ENCODE assay signal across 30 mouse cellular contexts in genomic region chr10:59369426-59369825, GRCm38 (mm10). TPM values are rescaled to one million over a fixed set of nuclear protein-coding genes. Genes with fewer than 3 reads are reported as not detected.
"Had no signal": no experiment of that assay in that cellular context is flagged by ENCODE, and none has a peak within 500 bp of the region (broad histone marks: within the 10 kb centered on the region; RNA-seq: fewer than 3 reads in every experiment).

No protein-coding gene starts in this region.

- H3K27ac ChIP-seq: kidney, postnatal 0 days; layer of hippocampus, adult 2 months; left cerebral cortex, adult 2 months; limb, embryonic 12.5 days; limb, embryonic 15.5 days; liver, embryonic 14.5 days; stomach, postnatal 0 days had no signal

- H3K4me1 ChIP-seq: limb, embryonic 12.5 days; limb, embryonic 15.5 days had no signal

- H3K4me3 ChIP-seq: layer of hippocampus, adult 2 months; left cerebral cortex, adult 2 months; limb, embryonic 12.5 days; limb, embryonic 15.5 days; megakaryocyte, embryonic 14.5 days had no signal

- H3K27me3 ChIP-seq: limb, embryonic 12.5 days; limb, embryonic 15.5 days; megakaryocyte, embryonic 14.5 days had no signal

- H3K9me3 ChIP-seq: limb, embryonic 12.5 days; limb, embryonic 15.5 days; megakaryocyte, embryonic 14.5 days had no signal

- ATAC-seq: intestine, postnatal 0 days; liver, postnatal 0 days had no signal

- H3K9ac ChIP-seq: limb, embryonic 12.5 days; limb, embryonic 15.5 days; liver, embryonic 14.5 days; liver, postnatal 0 days; lung, embryonic 14.5 days had no signal

- DNase-seq: kidney, adult 2 months; kidney, postnatal 25 days; layer of hippocampus, adult 9-11 months; layer of hippocampus, postnatal 36 days; left cerebral cortex, postnatal 4 days; liver, postnatal 0 days; lung, embryonic 14.5 days; lung, postnatal 10 days; lung, postnatal 4 days; midbrain, embryonic 14.5 days; right cerebral cortex, adult 18-20 months; right cerebral cortex, postnatal 14 days; right cerebral cortex, postnatal 4 days; thymus, adult 2 months; thymus, postnatal 14 days; thymus, postnatal 4 days had no signal

RNA-seq across cellular contexts. Expression of gene Gm10273, which starts 26.0 kb away (rescaled TPM):
- polyA plus RNA-seq: limb, embryonic 12.5 days had no signal

RNA-seq across cellular contexts. Expression of gene Pla2g12b, which starts 34.0 kb away (rescaled TPM):
- total RNA-seq: layer of hippocampus, adult 2 months; layer of hippocampus, postnatal 36 days; left cerebral cortex, adult 2 months; left cerebral cortex, postnatal 10 days; left cerebral cortex, postnatal 4 days; midbrain, postnatal 0 days had no signal
- polyA plus RNA-seq: limb, embryonic 12.5 days; lung, embryonic 14.5 days; midbrain, embryonic 11.5 days; midbrain, embryonic 14.5 days; midbrain, postnatal 0 days; neural tube, embryonic 11.5 days; neural tube, embryonic 14.5 days; thymus, adult 2 months had no signal
